Mouse (Mus musculus) intestine, embryonic 14.5 days (tissue): ENCODE results near the gene Tmprss3. TPM values are rescaled to one million over a fixed set of nuclear protein-coding genes. Genes with fewer than 3 reads are reported as not detected.

Source experiments
- polyA plus RNA-seq: library from polyadenylated mRNA; unstranded; fragments of >200 nt; fragmentation: Nextera tagmentation; extraction: Ambion mirVana; gene quantifications from 2 replicates; pipeline ENCODE4 v1.2.1, GENCODE M21; 2014

Gene Tmprss3
- polyA plus RNA-seq, 1 experiment from 2014 or later: 0.12 TPM

Other genes with a start within 250 kb of the Tmprss3 start
- gene Umodl1, start 244.3 kb downstream of the Tmprss3 start, polyA plus RNA-seq: not detected in 2 replicates
- gene Abcg1, start 141.3 kb downstream of the Tmprss3 start, polyA plus RNA-seq: 5.0 and 5.1 TPM in 2 replicates
- 315 and 426 TPM in 2 replicates for gene Tff3, start 69.3 kb downstream of the Tmprss3 start, polyA plus RNA-seq
- gene Tff2, start 54.7 kb downstream of the Tmprss3 start, polyA plus RNA-seq: 2.0 TPM in 2 replicates
- gene Tff1, start 33.7 kb downstream of the Tmprss3 start, polyA plus RNA-seq: 12.7 and 17.2 TPM in 2 replicates
- gene Ubash3a, start 8.9 kb upstream of the Tmprss3 start, polyA plus RNA-seq: 0.14 and 0.19 TPM in 2 replicates
- 0.80 and 1.2 TPM in 2 replicates for gene Rsph1, start 78.4 kb upstream of the Tmprss3 start, polyA plus RNA-seq
- gene Slc37a1, start 87.8 kb upstream of the Tmprss3 start, polyA plus RNA-seq: 14.7 and 14.8 TPM in 2 replicates
- 61.0 and 76.0 TPM in 2 replicates for gene Pde9a, start 187.2 kb upstream of the Tmprss3 start, polyA plus RNA-seq